Mouse (Mus musculus) inflammation-experienced regulatory T-cells, adult 6 months (primary cell): ENCODE measurements around the gene Armcx4. TPM values are rescaled to one million over a fixed set of nuclear protein-coding genes. Genes with fewer than 3 reads are reported as not detected.

Source experiments
- polyA plus RNA-seq, 3 experiments: library from polyadenylated mRNA; unstranded; fragments of 100-300 nt; shearing (Covaris generic); gene quantifications; one replicate each; pipeline ENCODE4 v1.2.1; 2017

Gene Armcx4
- polyA plus RNA-seq, 3 experiments from 2014 or later: 0.54 to 1.0 (median 0.62) TPM

Other genes starting within 250 kb of the Armcx4 start
- gene Taf7l, start 210.0 kb upstream of the Armcx4 start, polyA plus RNA-seq: not detected
- gene Timm8a1, start 144.7 kb upstream of the Armcx4 start, polyA plus RNA-seq: 10 to 100 TPM; 26.3 to 31.8 (median 30.4) TPM
- 1 to 10 TPM in 2 of 3 experiments, under 1 TPM in 1; 0.54 to 1.2 (median 1.1) TPM for gene Btk, start 102.9 kb upstream of the Armcx4 start, polyA plus RNA-seq
- gene Rpl36a, start 100.9 kb upstream of the Armcx4 start, polyA plus RNA-seq: 100 to 1,000 TPM; 370 to 723 (median 685) TPM
- 1 to 10 TPM; 3.1 to 5.2 (median 3.5) TPM for gene Gla, start 85.4 kb upstream of the Armcx4 start, polyA plus RNA-seq
- gene Hnrnph2, start 85.3 kb upstream of the Armcx4 start, polyA plus RNA-seq: 100 to 1,000 TPM in 1 of 3 experiments, 10 to 100 TPM in 2; 96.0 to 102 (median 98.8) TPM
- gene Armcx1, start 31.4 kb downstream of the Armcx4 start, polyA plus RNA-seq: 1 to 10 TPM in 2 of 3 experiments, under 1 TPM in 1; 0.54 to 4.6 (median 1.4) TPM
- 1 to 10 TPM in 2 of 3 experiments, under 1 TPM in 1; 0.80 to 2.5 (median 1.7) TPM for gene Armcx6, start 64.9 kb downstream of the Armcx4 start, polyA plus RNA-seq
- gene Armcx3, start 70.1 kb downstream of the Armcx4 start, polyA plus RNA-seq: 10 to 100 TPM in 2 of 3 experiments, 1 to 10 TPM in 1; 9.8 to 15.9 (median 12.1) TPM
- gene Armcx2, start 122.7 kb downstream of the Armcx4 start, polyA plus RNA-seq: 10 to 100 TPM in 1 of 3 experiments, 1 to 10 TPM in 2; 2.5 to 11.0 (median 9.6) TPM